Mouse (Mus musculus) heart, postnatal 14 days (tissue): ENCODE data around the gene Hyal1. TPM values are rescaled to one million over a fixed set of nuclear protein-coding genes. Genes with fewer than 3 reads are reported as not detected.
A peak's percentile ranks its signal among the peaks of the same experiment; 100 is the strongest.

ENCODE experiments used
- DNase-seq, 2 experiments: peaks; one replicate each; pipeline ENCODE4 v3.0.0; 2021 to 2022
- intact Hi-C: fragments of 180-260 bp; cut with DNase I; formaldehyde crosslinking; loops from one replicate; pipeline ENCODE4 v1.15.1; 2025
- total RNA-seq, 2 experiments: library from RNA; stranded (reverse); gene quantifications; 2 replicates each; pipeline ENCODE4 v1.2.3; 2021

Hyal1 gene
- total RNA-seq, 2 experiments from 2014 or later, result 3.9 to 5.2 TPM

GRCm38 (mm10) chr9:107608741-107609432, 32.2 kb downstream of the Hyal1 start, which contains the start of gene Sema3b:
Gene Sema3b (minus strand): TSS chr9:107609229.
- DNase-seq, result no peak
- intact Hi-C loops, result no loop called here

GRCm38 (mm10) chr9:107609433-107609830, 32.7 kb downstream of the Hyal1 start:
- intact Hi-C loops, result no loop called here

GRCm38 (mm10) chr9:107611456-107612190, 34.9 kb downstream of the Hyal1 start:
- intact Hi-C loops, result no loop called here
- no peak for DNase-seq

More at GRCm38 (mm10) chr9:107609433-107609830, 32.7 kb downstream of the Hyal1 start:
- no peak for DNase-seq

GRCm38 (mm10) chr9:107612191-107612944, 35.6 kb downstream of the Hyal1 start:
- intact Hi-C loops, result no loop called here
- peak; percentile 100 for DNase-seq

GRCm38 (mm10) chr9:107612945-107613569, 36.3 kb downstream of the Hyal1 start:
- no peak for DNase-seq
- intact Hi-C loops, result no loop called here

- DNase-seq, result no peak
- intact Hi-C loops, result no loop called here
These were observed 38.3 kb downstream of the Hyal1 start for GRCm38 (mm10) chr9:107615035-107615434.

GRCm38 (mm10) chr9:107617461-107617860, 40.7 kb downstream of the Hyal1 start:
- intact Hi-C loops, result no loop called here
- no peak for DNase-seq

GRCm38 (mm10) chr9:107618098-107618497, 41.4 kb downstream of the Hyal1 start:
- no peak for DNase-seq
- intact Hi-C loops, result no loop called here

GRCm38 (mm10) chr9:107618778-107619545, 42.2 kb downstream of the Hyal1 start:
- intact Hi-C loops, result no loop called here
- peak; percentile 51 to 67 for DNase-seq

- no peak for DNase-seq
- intact Hi-C loops, result no loop called here
These were observed 42.8 kb downstream of the Hyal1 start for GRCm38 (mm10) chr9:107619546-107619879.

- DNase-seq, result no peak
These were observed 44.2 kb downstream of the Hyal1 start for GRCm38 (mm10) chr9:107620954-107621353.

GRCm38 (mm10) chr9:107624539-107624938, 47.8 kb downstream of the Hyal1 start:
- no peak for DNase-seq
- intact Hi-C loops, result no loop called here

More at GRCm38 (mm10) chr9:107620954-107621353, 44.2 kb downstream of the Hyal1 start:
- intact Hi-C loops, result no loop called here

GRCm38 (mm10) chr9:107624951-107625350, 48.2 kb downstream of the Hyal1 start:
- no peak for DNase-seq
- intact Hi-C loops, result no loop called here

GRCm38 (mm10) chr9:107625351-107626128, 48.8 kb downstream of the Hyal1 start:
- intact Hi-C loops, result loop anchor here (2.0 kb wide), 1 partner anchor 23 kb away; no protein-coding TSS in a partner anchor
- DNase-seq, result no peak

GRCm38 (mm10) chr9:107626158-107626843, 49.6 kb downstream of the Hyal1 start:
- intact Hi-C loops, result loop anchor here (2.0 kb wide), 1 partner anchor 24 kb away; no protein-coding TSS in a partner anchor
- no peak for DNase-seq

GRCm38 (mm10) chr9:107626844-107627277, 50.1 kb downstream of the Hyal1 start:
- peak; percentile 87 to 93 for DNase-seq

GRCm38 (mm10) chr9:107627387-107628255, 50.9 kb downstream of the Hyal1 start:
- intact Hi-C loops, result loop anchor here (2.0 kb wide), 1 partner anchor 25 kb away; no protein-coding TSS in a partner anchor
- DNase-seq, result no peak

More at GRCm38 (mm10) chr9:107626844-107627277, 50.1 kb downstream of the Hyal1 start:
- intact Hi-C loops, result loop anchor here (2.0 kb wide), 1 partner anchor 24 kb away; no protein-coding TSS in a partner anchor
